Mouse (Mus musculus): Measurements from ENCODE around the gene Mctp1. TPM values are rescaled to one million over a fixed set of nuclear protein-coding genes. Genes with fewer than 3 reads are reported as not detected.

Mctp1 gene
- polyA plus RNA-seq, 1 experiment from 2014 or later: 1.3 TPM

- no peaks in the 10 kb centered on the region for H3K9me3 ChIP-seq (ENCODE audit: control insufficient read depth, low read length)
- no peak overlapping the region for H3K4me2 ChIP-seq (ENCODE audit: low read depth, low read length)
- no peak overlapping the region for H3K27ac ChIP-seq (replicated peaks; ENCODE audit: low read depth, low read length)
- H3K27me3 ChIP-seq (replicated peaks; ENCODE audit: control insufficient read depth, insufficient read depth, low read length): no peaks in the 10 kb centered on the region
- H3K36me3 ChIP-seq (ENCODE audit: control insufficient read depth, insufficient read depth, low read length): no peaks in the 10 kb centered on the region
- DNase-seq (ENCODE audit: low spot score) (peak; percentile 11), ATAC-seq (ENCODE audit: low read depth) (no peak)
- 79% methylated on average over 1 of the region's 1 CpGs for WGBS
- H3K4me3 ChIP-seq (ENCODE audit: low read depth, low read length): no peak overlapping the region
- H3K4me1 ChIP-seq (ENCODE audit: control insufficient read depth, insufficient read depth, low read length): no peaks in the 10 kb centered on the region
- no peak overlapping the region for H3K9ac ChIP-seq (ENCODE audit: low read depth, low read length)
Measured at GRCm38 (mm10) chr13:77063221-77063620, 678.9 kb downstream of the Mctp1 start.

- 92% methylated on average over 1 of the region's 1 CpGs for WGBS
- no peak for DNase-seq (ENCODE audit: low spot score)
- no peak overlapping the region for H3K4me2 ChIP-seq (ENCODE audit: low read depth, low read length)
- ATAC-seq (ENCODE audit: low read depth): no peak
- H3K9ac ChIP-seq (ENCODE audit: low read depth, low read length): no peak overlapping the region
- 0 out of 2 replicates have a peak, but pooled peaks cover 8% of the 10 kb centered on the region for H3K36me3 ChIP-seq (ENCODE audit: control insufficient read depth, insufficient read depth, low read length)
- H3K4me3 ChIP-seq (ENCODE audit: low read depth, low read length): no peak overlapping the region
- no peak overlapping the region for H3K27ac ChIP-seq (replicated peaks; ENCODE audit: low read depth, low read length)
- no peaks in the 10 kb centered on the region for H3K27me3 ChIP-seq (replicated peaks; ENCODE audit: control insufficient read depth, insufficient read depth, low read length)
- H3K4me1 ChIP-seq (ENCODE audit: control insufficient read depth, insufficient read depth, low read length): no peaks in the 10 kb centered on the region
- no peaks in the 10 kb centered on the region for H3K9me3 ChIP-seq (ENCODE audit: control insufficient read depth, low read length)
Measured at GRCm38 (mm10) chr13:77068847-77069246, 684.5 kb downstream of the Mctp1 start.

- H3K27me3 ChIP-seq (replicated peaks; ENCODE audit: control insufficient read depth, insufficient read depth, low read length): no peaks in the 10 kb centered on the region
- DNase-seq (ENCODE audit: low spot score): no peak
- no peaks in the 10 kb centered on the region for H3K4me1 ChIP-seq (ENCODE audit: control insufficient read depth, insufficient read depth, low read length)
- no peak overlapping the region for H3K4me3 ChIP-seq (ENCODE audit: low read depth, low read length)
- no peak for ATAC-seq (ENCODE audit: low read depth)
- no peak overlapping the region for H3K4me2 ChIP-seq (ENCODE audit: low read depth, low read length)
- H3K36me3 ChIP-seq (ENCODE audit: control insufficient read depth, insufficient read depth, low read length): peaks cover 15% of the 10 kb centered on the region
- H3K9ac ChIP-seq (ENCODE audit: low read depth, low read length): no peak overlapping the region
- no peak overlapping the region for H3K27ac ChIP-seq (replicated peaks; ENCODE audit: low read depth, low read length)
- peaks cover 8% of the 10 kb centered on the region for H3K9me3 ChIP-seq (ENCODE audit: control insufficient read depth, low read length)
Measured at GRCm38 (mm10) chr13:77072030-77072429, 687.7 kb downstream of the Mctp1 start.

Other genes with a start within 250 kb of the Mctp1 start
- gene Fam81b, start 79.5 kb upstream of the Mctp1 start, polyA plus RNA-seq (2014; fragmentation: Nextera tagmentation; extraction: Ambion mirVana): 0.17 and 1.6 TPM in 2 replicates